Mouse (Mus musculus) MEL (cell line): Measurements from ENCODE around the gene Gid4. TPM values are rescaled to one million over a fixed set of nuclear protein-coding genes. Genes with fewer than 3 reads are reported as not detected.
A peak's percentile ranks its signal among the peaks of the same experiment; 100 is the strongest.

ENCODE experiments used
- DNase-seq: peaks from one replicate; pipeline ENCODE4 v3.0.0; 2011; ENCODE audit warnings: low read depth, low spot score
- H3K27ac ChIP-seq: 2 replicates; pipeline ENCODE4 v1.5.1; 2012; ENCODE audit warnings: low read depth, mild to moderate bottlenecking, control low read depth, low read length, moderate library complexity; ENCODE audit not compliant: control insufficient read depth
- H3K27me3 ChIP-seq, 2 experiments: fragments of 150-350 bp in 1 of 2; sonication (generic) in 1 of 2; 2 replicates each; pipeline ENCODE4 v1.6.1; 2012; ENCODE audit warnings: low read length in 2 of 2, mild to moderate bottlenecking in 2 of 2, improper control_type of control experiment in 1 of 2, moderate library complexity in 1 of 2; ENCODE audit not compliant: insufficient read depth in 2 of 2, control insufficient read depth in 1 of 2
- H3K36me3 ChIP-seq, 2 experiments: 2 replicates each; pipeline ENCODE4 v1.6.1; 2012 to 2014; ENCODE audit warnings: low read length in 2 of 2, improper control_type of control experiment in 1 of 2, inconsistent platforms in 1 of 2, mild to moderate bottlenecking in 1 of 2; ENCODE audit not compliant: insufficient read depth in 2 of 2, control insufficient read depth in 1 of 2
- H3K4me1 ChIP-seq, 2 experiments: fragments of 150-350 bp in 1 of 2; sonication (generic) in 1 of 2; 2 replicates each; pipeline ENCODE4 v1.6.1; 2012; ENCODE audit warnings: low read length in 2 of 2, improper control_type of control experiment in 1 of 2, mild to moderate bottlenecking in 1 of 2; ENCODE audit not compliant: insufficient read depth in 2 of 2, control insufficient read depth in 1 of 2
- H3K4me3 ChIP-seq, 2 experiments: fragments of 150-350 bp in 1 of 2; sonication (generic) in 1 of 2; 2 replicates each; pipeline ENCODE4 v1.5.1; 2012; ENCODE audit warnings: low read depth in 2 of 2, low read length in 2 of 2, mild to moderate bottlenecking in 2 of 2, moderate library complexity in 2 of 2, control low read depth in 1 of 2, improper control_type of control experiment in 1 of 2; ENCODE audit not compliant: control insufficient read depth in 1 of 2, insufficient read depth in 1 of 2
- H3K79me2 ChIP-seq: 2 replicates; pipeline ENCODE4 v1.6.1; 2012; ENCODE audit warnings: mild to moderate bottlenecking, low read length, moderate library complexity; ENCODE audit not compliant: control insufficient read depth, poor library complexity, insufficient read depth
- H3K9ac ChIP-seq: 2 replicates; pipeline ENCODE4 v1.6.1; 2012; ENCODE audit warnings: low read depth, mild to moderate bottlenecking, control low read depth, low read length, moderate library complexity; ENCODE audit not compliant: control insufficient read depth, poor library complexity, severe bottlenecking
- H3K9me3 ChIP-seq: fragments of 150-350 bp; sonication (generic); replicated peaks from 2 replicates; pipeline ENCODE4 v1.6.1; 2012; ENCODE audit warnings: mild to moderate bottlenecking, low read length, improper control_type of control experiment, moderate library complexity; ENCODE audit not compliant: insufficient read depth
- BHLHE40 ChIP-seq: IDR thresholded peaks from 2 replicates; pipeline ENCODE4 v1.6.1; 2012; ENCODE audit warnings: low read depth, mild to moderate bottlenecking, inconsistent platforms, low read length, improper control_type of control experiment, borderline replicate concordance
- CHD1 ChIP-seq: IDR thresholded peaks from 2 replicates; pipeline ENCODE4 v1.6.1; 2012; ENCODE audit warnings: low read depth, mild to moderate bottlenecking, inconsistent platforms, low read length, improper control_type of control experiment
- CHD2 ChIP-seq: IDR thresholded peaks from 2 replicates; pipeline ENCODE4 v1.6.1; 2011; ENCODE audit warnings: low read length, improper control_type of control experiment
- CTCF ChIP-seq, 3 experiments: IDR thresholded peaks in 2 of 3; conservative IDR thresholded peaks in 1 of 3; 2 replicates each; pipeline ENCODE4 v1.5.1; 2011 to 2012; ENCODE audit warnings: low read length in 3 of 3, low read depth in 2 of 3, mild to moderate bottlenecking in 2 of 3, improper control_type of control experiment in 1 of 3, inconsistent platforms in 1 of 3, mixed read lengths in 1 of 3, moderate library complexity in 1 of 3; ENCODE audit not compliant: control insufficient read depth in 1 of 3, insufficient read depth in 1 of 3, poor library complexity in 1 of 3, severe bottlenecking in 1 of 3
- E2F4 ChIP-seq: IDR thresholded peaks from 2 replicates; pipeline ENCODE4 v1.6.1; 2011; ENCODE audit warnings: low read depth, low read length, improper control_type of control experiment, borderline replicate concordance
- ELF1 ChIP-seq: IDR thresholded peaks from 2 replicates; pipeline ENCODE4 v1.6.1; 2014; ENCODE audit warnings: low read depth, mild to moderate bottlenecking, inconsistent platforms, low read length, improper control_type of control experiment, moderate library complexity
- EP300 ChIP-seq, 2 experiments: IDR thresholded peaks; 2 replicates each; pipeline ENCODE4 v1.6.1; 2011; ENCODE audit warnings: improper control_type of control experiment in 2 of 2, low read length in 2 of 2, low read depth in 1 of 2, mild to moderate bottlenecking in 1 of 2
- GABPA ChIP-seq: IDR thresholded peaks from 2 replicates; pipeline ENCODE4 v1.6.1; 2012; ENCODE audit warnings: low read depth, mild to moderate bottlenecking, inconsistent platforms, low read length, improper control_type of control experiment, moderate library complexity
- GATA1 ChIP-seq: IDR thresholded peaks from 2 replicates; pipeline ENCODE4 v1.6.1; 2011; ENCODE audit warnings: low read depth, low read length, improper control_type of control experiment
- HCFC1 ChIP-seq: IDR thresholded peaks from 2 replicates; pipeline ENCODE4 v1.6.1; 2012; ENCODE audit warnings: low read depth, mild to moderate bottlenecking, inconsistent platforms, low read length, improper control_type of control experiment, moderate library complexity
- JUND ChIP-seq: IDR thresholded peaks from 2 replicates; pipeline ENCODE4 v1.6.1; 2011; ENCODE audit warnings: low read depth, mild to moderate bottlenecking, improper control_type of control experiment, low read length
- KAT2A ChIP-seq: conservative IDR thresholded peaks from 2 replicates; pipeline ENCODE4 v1.6.1; 2012; ENCODE audit warnings: low read depth, low read length, improper control_type of control experiment, inconsistent platforms
- MAX ChIP-seq: IDR thresholded peaks from 2 replicates; pipeline ENCODE4 v1.6.1; 2011; ENCODE audit warnings: low read length, improper control_type of control experiment
- MAZ ChIP-seq: IDR thresholded peaks from 2 replicates; pipeline ENCODE4 v1.6.1; 2012; ENCODE audit warnings: low read depth, mild to moderate bottlenecking, inconsistent platforms, low read length, improper control_type of control experiment
- MXI1 ChIP-seq: IDR thresholded peaks from 2 replicates; pipeline ENCODE4 v1.6.1; 2011; ENCODE audit warnings: mild to moderate bottlenecking, low read depth, low read length, improper control_type of control experiment
- MYB ChIP-seq: IDR thresholded peaks from 2 replicates; pipeline ENCODE4 v1.6.1; 2011; ENCODE audit warnings: mild to moderate bottlenecking, low read depth, low read length, improper control_type of control experiment
- MYC ChIP-seq: IDR thresholded peaks from 2 replicates; pipeline ENCODE4 v1.6.1; 2011; ENCODE audit warnings: low read depth, mild to moderate bottlenecking, low read length, improper control_type of control experiment, moderate library complexity
- NELFE ChIP-seq: IDR thresholded peaks from 2 replicates; pipeline ENCODE4 v1.6.1; 2011; ENCODE audit warnings: low read depth, low read length, improper control_type of control experiment
- NRF1 ChIP-seq: IDR thresholded peaks from 2 replicates; pipeline ENCODE4 v1.6.1; 2014; ENCODE audit warnings: low read depth, mild to moderate bottlenecking, inconsistent platforms, low read length, improper control_type of control experiment, moderate library complexity; ENCODE audit not compliant: poor library complexity, insufficient read depth, severe bottlenecking
- POLR2A ChIP-seq, 2 experiments: IDR thresholded peaks; 2 replicates each; pipeline ENCODE4 v1.6.1; 2011 to 2012; ENCODE audit warnings: low read length in 2 of 2, mild to moderate bottlenecking in 2 of 2, control low read depth in 1 of 2, improper control_type of control experiment in 1 of 2, low read depth in 1 of 2, moderate library complexity in 1 of 2; ENCODE audit not compliant: control insufficient read depth in 1 of 2, insufficient read depth in 1 of 2, poor library complexity in 1 of 2
- POLR2AphosphoS2 ChIP-seq: IDR thresholded peaks from 2 replicates; pipeline ENCODE4 v1.6.1; 2011; ENCODE audit warnings: low read length, improper control_type of control experiment
- POLR2AphosphoS5 ChIP-seq: IDR thresholded peaks from 2 replicates; pipeline ENCODE4 v1.6.1; 2012; ENCODE audit warnings: low read depth, borderline replicate concordance, mild to moderate bottlenecking, inconsistent platforms, low read length, moderate library complexity, mixed read lengths
- RAD21 ChIP-seq: IDR thresholded peaks from 2 replicates; pipeline ENCODE4 v1.6.1; 2011; ENCODE audit warnings: mild to moderate bottlenecking, low read depth, low read length, improper control_type of control experiment
- RCOR1 ChIP-seq: IDR thresholded peaks from 2 replicates; pipeline ENCODE4 v1.6.1; 2012; ENCODE audit warnings: low read depth, mild to moderate bottlenecking, inconsistent platforms, low read length, improper control_type of control experiment
- SIN3A ChIP-seq: IDR thresholded peaks from 2 replicates; pipeline ENCODE4 v1.6.1; 2012; ENCODE audit warnings: low read length, improper control_type of control experiment, inconsistent platforms
- TBP ChIP-seq: IDR thresholded peaks from 2 replicates; pipeline ENCODE4 v1.8.0; 2011; ENCODE audit warnings: low read depth, low read length, improper control_type of control experiment
- UBTF ChIP-seq: IDR thresholded peaks from 2 replicates; pipeline ENCODE4 v1.6.1; 2012; ENCODE audit warnings: low read depth, mild to moderate bottlenecking, inconsistent platforms, low read length, improper control_type of control experiment, moderate library complexity, borderline replicate concordance; ENCODE audit not compliant: insufficient read depth
- USF1 ChIP-seq: IDR thresholded peaks from 2 replicates; pipeline ENCODE4 v1.6.1; 2014; ENCODE audit warnings: low read depth, mild to moderate bottlenecking, inconsistent platforms, low read length, improper control_type of control experiment, moderate library complexity
- USF2 ChIP-seq, 2 experiments: IDR thresholded peaks; 2 replicates each; pipeline ENCODE4 v1.6.1; 2011 to 2012; ENCODE audit warnings: improper control_type of control experiment in 2 of 2, low read length in 2 of 2, borderline replicate concordance in 1 of 2, inconsistent platforms in 1 of 2, low read depth in 1 of 2, mild to moderate bottlenecking in 1 of 2; ENCODE audit not compliant: insufficient read depth in 1 of 2
- ZKSCAN1 ChIP-seq: IDR thresholded peaks from 2 replicates; pipeline ENCODE4 v1.6.1; 2012; ENCODE audit warnings: low read depth, mild to moderate bottlenecking, inconsistent platforms, low read length, improper control_type of control experiment, moderate library complexity
- polyA plus RNA-seq, 2 experiments: library from polyadenylated mRNA; stranded (reverse) in 1 of 2; unstranded in 1 of 2; fragments of >175 nt in 1 of 2; fragments of >200 nt in 1 of 2; gene quantifications; 2 replicates each; pipeline versions ENCODE4 v1.2.1 to v1.2.4; 2012; ENCODE audit warnings: low replicate concordance in 2 of 2, low read depth in 1 of 2; ENCODE audit not compliant: insufficient read length in 2 of 2, insufficient read depth in 1 of 2, missing spikeins in 1 of 2
- total RNA-seq: library from RNA; depleted of rRNA; stranded (reverse); fragments of 300-350 nt; gene quantifications from 2 replicates; pipeline ENCODE4 v1.2.3, GENCODE M21; 2012

Gid4 gene
- total and polyA plus RNA-seq, 3 experiments, result 25.3 to 114 (median 28.6) TPM

DNA sequence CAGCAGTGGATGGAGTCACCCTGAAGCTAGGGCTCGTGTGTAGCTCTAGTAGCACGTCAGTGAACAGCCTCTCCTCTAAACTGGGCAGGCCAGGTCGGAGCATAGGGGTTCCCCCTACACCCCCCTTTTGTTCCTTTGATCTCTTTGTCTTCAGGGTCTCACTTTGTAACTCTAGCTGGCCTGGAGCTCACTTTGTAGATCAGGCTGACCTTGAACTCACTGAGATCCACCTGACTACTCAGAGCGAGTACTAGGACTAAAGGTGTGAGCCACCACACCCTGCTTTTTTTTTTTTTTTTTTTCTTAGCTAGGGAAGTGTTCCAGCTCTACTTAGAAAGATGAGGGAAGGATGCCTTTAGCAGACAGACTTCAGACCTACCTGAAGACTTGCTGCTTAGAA lies 27.1 kb downstream of the Gid4 start:
- Histone ChIP-seq H3K27me3 (no peaks in the 10 kb centered on the region), H3K4me3 (no peak overlapping the region), H3K36me3 (peaks cover 0 to 8% of the 10 kb centered on the region in 2 experiments; a peak in 2 of 4 replicates), H3K9ac (no peak overlapping the region), H3K9me3 (no peaks in the 10 kb centered on the region), H3K79me2 (no peaks in the 10 kb centered on the region), H3K27ac (no peak overlapping the region), H3K4me1 (no peaks in the 10 kb centered on the region)
- DNase-seq, result no peak
- TF ChIP-seq MYB, result no peak
- no peak for TF ChIP-seq ELF1
- no peak for TF ChIP-seq GABPA
- no peak for TF ChIP-seq KAT2A
- no peak for TF ChIP-seq UBTF
- TF ChIP-seq CTCF (IDR thresholded peaks at IDR 0.05 in 2 of 3, conservative IDR thresholded peaks at IDR 0.05 in 1 of 3; ENCODE audit: control insufficient read depth in 1 of 3, insufficient read depth in 1 of 3, low read depth in 2 of 3, low read length in 3 of 3, poor library complexity in 1 of 3, severe bottlenecking in 1 of 3), result no peak
- TF ChIP-seq E2F4, result no peak
- no peak for TF ChIP-seq CHD2
- no peak for TF ChIP-seq ZKSCAN1
- no peak for TF ChIP-seq MXI1
- no peak for TF ChIP-seq MAZ
- TF ChIP-seq USF2 (IDR thresholded peaks at IDR 0.05; ENCODE audit: borderline replicate concordance in 1 of 2, insufficient read depth in 1 of 2, low read depth in 1 of 2, low read length in 2 of 2), result no peak
- no peak for TF ChIP-seq NRF1
- TF ChIP-seq HCFC1, result no peak
- no peak for TF ChIP-seq POLR2AphosphoS5
- TF ChIP-seq POLR2A (IDR thresholded peaks at IDR 0.05; ENCODE audit: control insufficient read depth in 1 of 2, insufficient read depth in 1 of 2, low read depth in 1 of 2, low read length in 2 of 2, poor library complexity in 1 of 2), result no peak
- TF ChIP-seq USF1, result no peak
- TF ChIP-seq POLR2AphosphoS2, result no peak
- TF ChIP-seq RAD21, result no peak
- no peak for TF ChIP-seq GATA1

DNA sequence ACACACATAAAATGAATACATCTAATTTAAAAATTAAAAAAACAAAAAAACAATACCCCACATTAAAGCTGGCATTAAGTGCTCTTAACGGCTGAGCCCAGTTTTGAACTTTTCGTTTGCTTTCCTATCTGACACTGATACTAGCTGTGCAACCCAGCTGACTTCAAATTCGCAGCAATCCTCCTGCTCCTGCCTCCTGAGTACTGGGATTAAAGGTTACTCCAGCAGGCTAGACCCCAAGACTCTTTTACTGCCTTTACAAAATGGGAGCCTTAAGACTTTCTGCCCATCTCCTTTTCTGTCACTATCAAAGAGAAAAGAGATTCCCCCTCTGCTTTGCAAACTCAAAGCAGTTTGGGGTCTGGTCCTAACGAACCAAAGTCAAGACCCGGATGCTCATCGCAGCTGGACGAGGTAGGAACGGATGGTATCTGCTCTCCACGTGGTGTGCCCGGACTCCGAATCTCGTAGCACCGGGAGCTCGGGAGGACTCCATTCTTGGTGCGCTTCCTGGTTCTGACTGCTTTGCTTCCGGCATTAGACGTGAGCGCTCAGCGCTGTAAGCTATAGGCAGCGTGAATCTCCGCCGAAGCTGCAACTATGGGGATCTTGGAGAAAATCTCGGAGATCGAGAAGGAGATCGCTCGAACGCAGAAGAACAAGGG lies 37.3 kb downstream of the Gid4 start, which contains the start of gene Drg2:
TSS of gene Drg2 (plus strand) at position 512 of the 665 bp plus-strand sequence.
- Histone ChIP-seq H3K27me3 (no peaks in the 10 kb centered on the region), H3K4me3 (peak within 1 kb of the TSS; percentile 71 to 90), H3K36me3 (peaks cover 3 to 10% of the 10 kb centered on the region in 2 experiments; a peak in 2 of 4 replicates), H3K4me1 (peaks cover 0 to 12% of the 10 kb centered on the region in 2 experiments; a peak in 3 of 4 replicates), H3K27ac (peak within 1 kb of the TSS; percentile 73), H3K79me2 (peaks cover 16% of the 10 kb centered on the region), H3K9ac (peak within 1 kb of the TSS; percentile 87), H3K9me3 (no peaks in the 10 kb centered on the region)
- DNase-seq, result peak; percentile 99
- TF ChIP-seq MYC (peak; percentile 97), JUND (no peak), EP300 (IDR thresholded peaks at IDR 0.05; ENCODE audit: low read depth in 1 of 2, low read length in 2 of 2) (no peak; a peak in 1 of 4 replicates), NELFE (peak; percentile 99), SIN3A (peak; percentile 97), GATA1 (peak; percentile 27; the same call in 1 of the 2 replicates), MXI1 (peak; percentile 97), ELF1 (peak; percentile 89), MAX (peak; percentile 96), CHD1 (0 out of 2 replicates have a peak, but pooled peaks have one; percentile 17), TBP (peak; percentile 97), RCOR1 (peak; percentile 57), USF1 (peak; percentile 78), MAZ (no peak; the same call in none of the 2 replicates), HCFC1 (peak; percentile 97), MYB (no peak), BHLHE40 (no peak; the same call in 1 of the 2 replicates), CTCF (IDR thresholded peaks at IDR 0.05 in 2 of 3, conservative IDR thresholded peaks at IDR 0.05 in 1 of 3; ENCODE audit: control insufficient read depth in 1 of 3, insufficient read depth in 1 of 3, low read depth in 2 of 3, low read length in 3 of 3, poor library complexity in 1 of 3, severe bottlenecking in 1 of 3) (peak in 1 of 3 experiments; percentile 24; a peak in 1 of 6 replicates)
